Mouse (Mus musculus) lung, adult 2 months (tissue): ENCODE data around the gene Ptpra.
A peak's percentile ranks its signal among the peaks of the same experiment; 100 is the strongest.

Experiments used
- CTCF ChIP-seq: fragments of 200-500 bp; IDR thresholded peaks from 2 replicates; pipeline ENCODE4 v1.5.1; 2011; ENCODE audit warnings: mild to moderate bottlenecking, low read length, control low read depth; ENCODE audit not compliant: insufficient read depth
- POLR2A ChIP-seq: fragments of 200-500 bp; IDR thresholded peaks from 2 replicates; pipeline ENCODE4 v1.6.1; 2011; ENCODE audit warnings: low read depth, mild to moderate bottlenecking, control low read depth, low read length, borderline replicate concordance; ENCODE audit errors: extremely low read depth

- TF ChIP-seq POLR2A (peak; percentile 94), CTCF (no peak)
Measured at GRCm38 (mm10) chr2:130449794-130450433, at the start of gene Ptpra.
